ENCODE assay signal across 8 mouse cellular contexts in genomic region chr13:114387074-114387487, GRCm38 (mm10). TPM values are rescaled to one million over a fixed set of nuclear protein-coding genes. Genes with fewer than 3 reads are reported as not detected.
DNase-seq lines count a peak whose midpoint lies in the region; ATAC-seq and TF ChIP-seq lines count a peak whose summit lies in the region.

No protein-coding gene starts in this region.

- TF ChIP-seq EP300 in liver, embryonic 14.5 days (IDR thresholded peaks at IDR 0.05; ENCODE audit: low read depth), result no peak
- no peak for TF ChIP-seq EP300 in stomach, postnatal 0 days (optimal IDR thresholded peaks at IDR 0.05)

- in situ Hi-C loops in ES-E14 (cut with MboI; ENCODE audit: low sequenced_read_pairs in 2 of 2, unreplicated experiment in 2 of 2), result no loop called here

- peaks cover 14% of the 10 kb centered on the region for H3K4me1 ChIP-seq in heart, embryonic 13.5 days
- H3K4me1 ChIP-seq in ES-E14 (ENCODE audit: control insufficient read depth in 2 of 2, insufficient read depth in 2 of 2, low read length in 2 of 2, poor library complexity in 1 of 2), result no peaks in the 10 kb centered on the region
- peaks cover 10% of the 10 kb centered on the region for H3K4me1 ChIP-seq in forebrain, embryonic 12.5 days
- peaks cover 0 to 6% of the 10 kb centered on the region in 2 experiments; a peak in 3 of 4 replicates for H3K4me1 ChIP-seq in liver, embryonic 14.5 days (replicated peaks; ENCODE audit: control insufficient read depth in 2 of 2, insufficient read depth in 2 of 2, low read length in 1 of 2)
- no peaks in the 10 kb centered on the region for H3K4me1 ChIP-seq in stomach, postnatal 0 days (replicated peaks; ENCODE audit: control insufficient read depth, insufficient read depth)

- H3K27ac ChIP-seq in heart, embryonic 13.5 days (replicated peaks), result peak overlapping the region; percentile 75; the same call in 1 of the 2 replicates
- H3K27ac ChIP-seq in ES-E14 (ENCODE audit: insufficient read depth, low read depth, low read length, poor library complexity, severe bottlenecking), result no peak overlapping the region
- no peak overlapping the region for H3K27ac ChIP-seq in forebrain, embryonic 12.5 days
- H3K27ac ChIP-seq in liver, embryonic 14.5 days, result no peak overlapping the region
- H3K27ac ChIP-seq in stomach, postnatal 0 days (replicated peaks), result peak overlapping the region; percentile 83; the same call in 1 of the 2 replicates

- no peaks in the 10 kb centered on the region for H3K27me3 ChIP-seq in heart, embryonic 13.5 days (replicated peaks)
- no peaks in the 10 kb centered on the region for H3K27me3 ChIP-seq in forebrain, embryonic 12.5 days
- no peaks in the 10 kb centered on the region for H3K27me3 ChIP-seq in liver, embryonic 14.5 days (ENCODE audit: control insufficient read depth, insufficient read depth, low read length)
- no peaks in the 10 kb centered on the region for H3K27me3 ChIP-seq in stomach, postnatal 0 days (ENCODE audit: control insufficient read depth, insufficient read depth, low read length)

- peak overlapping the region; percentile 90 for H3K4me2 ChIP-seq in heart, embryonic 13.5 days
- H3K4me2 ChIP-seq in forebrain, embryonic 12.5 days, result peak overlapping the region; percentile 83
- H3K4me2 ChIP-seq in liver, embryonic 14.5 days (ENCODE audit: low read depth), result peak overlapping the region; percentile 83
- H3K4me2 ChIP-seq in stomach, postnatal 0 days (replicated peaks; ENCODE audit: low read depth), result peak overlapping the region; percentile 72

- ATAC-seq in heart, embryonic 13.5 days (ENCODE audit: extremely low read depth, insufficient number of reproducible peaks, low FRiP score, low TSS enrichment), result no peak
- peak; percentile 27; the same call in 1 of the 2 replicates for ATAC-seq in forebrain, embryonic 12.5 days (ENCODE audit: low FRiP score)
- ATAC-seq in liver, embryonic 14.5 days (ENCODE audit: insufficient read depth), result peak; percentile 44; the same call in 1 of the 2 replicates
- ATAC-seq in stomach, postnatal 0 days (ENCODE audit: low FRiP score, low TSS enrichment), result peak; percentile 54; the same call in 1 of the 2 replicates

- H3K36me3 ChIP-seq in heart, embryonic 13.5 days, result peaks cover 18% of the 10 kb centered on the region
- no peaks in the 10 kb centered on the region for H3K36me3 ChIP-seq in ES-E14 (ENCODE audit: control insufficient read depth, insufficient read depth, low read length, poor library complexity, severe bottlenecking)
- peaks cover 9% of the 10 kb centered on the region for H3K36me3 ChIP-seq in forebrain, embryonic 12.5 days (replicated peaks)
- H3K36me3 ChIP-seq in liver, embryonic 14.5 days (replicated peaks; ENCODE audit: control insufficient read depth, insufficient read depth, low read depth), result no peaks in the 10 kb centered on the region
- H3K36me3 ChIP-seq in stomach, postnatal 0 days (ENCODE audit: control insufficient read depth, insufficient read depth, low read length), result no peaks in the 10 kb centered on the region

- no peak for DNase-seq in heart, postnatal 4 days
- no peak for DNase-seq in ES-E14 (ENCODE audit: low read depth, low spot score)
- no peak for DNase-seq in liver, embryonic 14.5 days (ENCODE audit: low read depth in 3 of 3, low spot score in 3 of 3)
- peak; percentile 23 for DNase-seq in stomach, postnatal 0 days (ENCODE audit: low spot score)
- no peak for DNase-seq in thymus, adult 18-20 months
- DNase-seq in gastrocnemius, adult 8-10 months (ENCODE audit: low spot score in 2 of 2), result no peak

- peak overlapping the region; percentile 92 for H3K4me3 ChIP-seq in heart, embryonic 13.5 days
- peak overlapping the region; percentile 97 to 99 for H3K4me3 ChIP-seq in ES-E14 (ENCODE audit: insufficient read depth in 1 of 2, low read depth in 1 of 2, low read length in 2 of 2, poor library complexity in 1 of 2, severe bottlenecking in 1 of 2)
- H3K4me3 ChIP-seq in forebrain, embryonic 12.5 days (replicated peaks), result peak overlapping the region; percentile 74
- H3K4me3 ChIP-seq in liver, embryonic 14.5 days (ENCODE audit: insufficient read depth in 1 of 2, low read depth in 2 of 2, low read length in 2 of 2), result peak overlapping the region; percentile 86
- peak overlapping the region; percentile 92 for H3K4me3 ChIP-seq in stomach, postnatal 0 days (ENCODE audit: low read depth, low read length)

- TF ChIP-seq CTCF in liver, embryonic 14.5 days (IDR thresholded peaks at IDR 0.05; ENCODE audit: low read depth), result no peak
- no peak for TF ChIP-seq CTCF in stomach, postnatal 0 days (IDR thresholded peaks at IDR 0.05; ENCODE audit: low read depth)

- WGBS in heart, embryonic 13.5 days, result 4% methylated on average over 10 of the region's 10 CpGs
- WGBS in forebrain, embryonic 12.5 days, result 10% methylated on average over 10 of the region's 10 CpGs
- WGBS in liver, embryonic 14.5 days (ENCODE audit: insufficient replicate concordance), result under 1% methylated on average over 10 of the region's 10 CpGs
- 1% methylated on average over 10 of the region's 10 CpGs for WGBS in stomach, postnatal 0 days

- H3K9me3 ChIP-seq in heart, embryonic 13.5 days, result no peaks in the 10 kb centered on the region
- H3K9me3 ChIP-seq in ES-E14 (ENCODE audit: control insufficient read depth, insufficient read depth, low read depth, low read length), result no peaks in the 10 kb centered on the region
- H3K9me3 ChIP-seq in forebrain, embryonic 12.5 days, result no peaks in the 10 kb centered on the region
- no peaks in the 10 kb centered on the region for H3K9me3 ChIP-seq in liver, embryonic 14.5 days (ENCODE audit: control insufficient read depth, low read length)
- H3K9me3 ChIP-seq in stomach, postnatal 0 days (ENCODE audit: control insufficient read depth, low read length), result no peaks in the 10 kb centered on the region

- peak overlapping the region; percentile 93 for H3K9ac ChIP-seq in heart, embryonic 13.5 days
- H3K9ac ChIP-seq in ES-E14 (ENCODE audit: insufficient read depth, low read depth, low read length, poor library complexity, severe bottlenecking), result peak overlapping the region; percentile 99
- H3K9ac ChIP-seq in forebrain, embryonic 12.5 days, result peak overlapping the region; percentile 86
- peak overlapping the region; percentile 66 for H3K9ac ChIP-seq in liver, embryonic 14.5 days (replicated peaks)
- peak overlapping the region; percentile 88 for H3K9ac ChIP-seq in stomach, postnatal 0 days (ENCODE audit: low read length)

TF ChIP-seq in ES-E14, 5 proteins besides CTCF, POLR2A, EP300 and RAD21:
- TF ChIP-seq ZNF384 (IDR thresholded peaks at IDR 0.05; ENCODE audit: low read depth, low read length) (peak; percentile 48), MAFK (IDR thresholded peaks at IDR 0.05; ENCODE audit: insufficient read depth, low read depth, low read length) (no peak), HCFC1 (IDR thresholded peaks at IDR 0.05; ENCODE audit: borderline replicate concordance, insufficient read depth, low read length) (no peak)
TF ChIP-seq in ES-E14: peak in this region for 1.

RNA-seq across cellular contexts. Expression of gene Ndufs4, which starts 1.0 kb away (rescaled TPM):
- 388 and 419 TPM in 2 replicates for polyA plus RNA-seq in heart, embryonic 13.5 days (2015; fragmentation: Nextera tagmentation; extraction: Ambion mirVana)
- 100 to 1,000 TPM; 365 to 413 TPM for total RNA-seq in heart, postnatal 4 days (2021)
- 265 and 334 TPM in 2 replicates for total RNA-seq in ES-E14 (2012; rRNA removed)
- 307 and 317 TPM in 2 replicates for polyA plus RNA-seq in forebrain, embryonic 12.5 days (2016; fragmentation: Nextera tagmentation; extraction: Ambion mirVana)
- 14.8 and 31.4 TPM in 2 replicates for polyA plus RNA-seq in liver, embryonic 14.5 days (2012; rRNA removed)
- polyA plus RNA-seq in liver, embryonic 14.5 days (2014; fragmentation: Nextera tagmentation; extraction: Ambion mirVana), result 151 and 157 TPM in 2 replicates
- polyA plus RNA-seq in stomach, postnatal 0 days (2015; fragmentation: Nextera tagmentation; extraction: Ambion mirVana), result 279 and 289 TPM in 2 replicates
- 100 to 1,000 TPM; 310 to 345 (median 336) TPM for total RNA-seq in gastrocnemius, adult 8-10 months (2022)

Comparison
In these comparisons a context has a peak if more than half of its experiments do, and no peak if none do; other contexts are left out.
1. H3K27ac ChIP-seq: peak in heart, embryonic 13.5 days (single experiment) and stomach, postnatal 0 days (single experiment); none in ES-E14 (single experiment), forebrain, embryonic 12.5 days (single experiment) and liver, embryonic 14.5 days (single experiment).
2. Peak in every context shown above with its lines, with median percentiles within 50 percentile points of each other: H3K4me2 ChIP-seq, H3K4me3 ChIP-seq and H3K9ac ChIP-seq.